Mouse (Mus musculus) myocyte (in vitro differentiated cells): ENCODE data around the gene Dazl.

Experiments
- E2F4 ChIP-seq: IDR thresholded peaks from one replicate; pipeline ENCODE4 v1.6.1; 2011; ENCODE audit warnings: mild to moderate bottlenecking, control low read depth, moderate library complexity; ENCODE audit not compliant: insufficient read depth
- POLR2A ChIP-seq: IDR thresholded peaks from one replicate; pipeline ENCODE4 v1.6.1; 2011; ENCODE audit warnings: low read depth, mild to moderate bottlenecking, control low read depth, moderate library complexity; ENCODE audit not compliant: insufficient read length
- TCF12 ChIP-seq: IDR thresholded peaks from one replicate; pipeline ENCODE4 v1.6.1; 2011; ENCODE audit warnings: mild to moderate bottlenecking, control low read depth; ENCODE audit not compliant: poor library complexity, insufficient read depth, severe bottlenecking
- USF1 ChIP-seq: IDR thresholded peaks from one replicate; pipeline ENCODE4 v1.6.1; 2011; ENCODE audit warnings: low read depth, mild to moderate bottlenecking, control low read depth, moderate library complexity

GRCm38 (mm10) chr17:50332012-50332300 is 38.5 kb upstream of the Dazl start:
- TF ChIP-seq USF1 (no peak), E2F4 (no peak), POLR2A (no peak), TCF12 (no peak)
